Mouse (Mus musculus): ENCODE measurements at regions not wholly inside any gene's neighbourhood (a gene's known extent, or its start where the extent isn't known, plus 50 kb on each side); places are given as distances from the start of the nearest gene placed in this dataset.
A peak's percentile ranks its signal among the peaks of the same experiment; 100 is the strongest.
"Not testable (repeated sequence)": the region's sequence is repeated elsewhere in the genome, so short reads cannot be mapped to it uniquely, and the experiment has no call there.

- H3K4me3 ChIP-seq (replicated peaks): no peak overlapping the region; the same call in 1 of the 2 replicates
- H3K4me1 ChIP-seq (replicated peaks): peaks cover 27% of the 10 kb centered on the region
- no peaks in the 10 kb centered on the region for H3K27me3 ChIP-seq
- no peaks in the 10 kb centered on the region for H3K9me3 ChIP-seq
- peak overlapping the region; percentile 59 for H3K9ac ChIP-seq (replicated peaks)
- H3K36me3 ChIP-seq: no peaks in the 10 kb centered on the region
- H3K4me2 ChIP-seq (replicated peaks): peak overlapping the region; percentile 29
- peak; percentile 87 for ATAC-seq
- WGBS: 4% methylated on average over 11 of the region's 11 CpGs
- H3K27ac ChIP-seq: peak overlapping the region; percentile 97
Observed at GRCm38 (mm10) chr8:126826328-126827285, 119.0 kb downstream of the Tomm20 start.

- Histone ChIP-seq H3K4me2 (replicated peaks) (peak overlapping the region; percentile 29), H3K27ac (peak overlapping the region; percentile 97), H3K9me3 (no peaks in the 10 kb centered on the region), H3K4me3 (replicated peaks) (no peak overlapping the region), H3K9ac (replicated peaks) (peak overlapping the region; percentile 59), H3K27me3 (no peaks in the 10 kb centered on the region), H3K36me3 (no peaks in the 10 kb centered on the region), H3K4me1 (replicated peaks) (peaks cover 27% of the 10 kb centered on the region)
- WGBS: 16% methylated on average over 3 of the region's 3 CpGs
- peak; percentile 87 for ATAC-seq
Observed at GRCm38 (mm10) chr8:126825877-126826276, 119.8 kb downstream of the Tomm20 start.

GRCm38 (mm10) chr8:126824575-126825208 is 121.0 kb downstream of the Tomm20 start:
- no peaks in the 10 kb centered on the region for H3K36me3 ChIP-seq
- 49% methylated on average over 9 of the region's 10 CpGs for WGBS

GRCm38 (mm10) chr8:126822269-126822668 is 123.4 kb downstream of the Tomm20 start:
- peaks cover 19% of the 10 kb centered on the region for H3K4me1 ChIP-seq (replicated peaks)
- ATAC-seq: no peak
- H3K4me2 ChIP-seq (replicated peaks): no peak overlapping the region
- H3K36me3 ChIP-seq: no peaks in the 10 kb centered on the region
- WGBS: 93% methylated on average over 4 of the region's 4 CpGs
- H3K4me3 ChIP-seq (replicated peaks): no peak overlapping the region
- H3K9me3 ChIP-seq: no peaks in the 10 kb centered on the region
- H3K9ac ChIP-seq (replicated peaks): no peak overlapping the region
- no peaks in the 10 kb centered on the region for H3K27me3 ChIP-seq
- no peak overlapping the region for H3K27ac ChIP-seq

More at GRCm38 (mm10) chr8:126824575-126825208, 121.0 kb downstream of the Tomm20 start:
- H3K4me1 ChIP-seq (replicated peaks): peaks cover 27% of the 10 kb centered on the region
- H3K4me2 ChIP-seq (replicated peaks): no peak overlapping the region
- peak overlapping the region; percentile 97 for H3K27ac ChIP-seq
- H3K4me3 ChIP-seq (replicated peaks): no peak overlapping the region
- no peaks in the 10 kb centered on the region for H3K27me3 ChIP-seq
- H3K9me3 ChIP-seq: no peaks in the 10 kb centered on the region
- no peak overlapping the region for H3K9ac ChIP-seq (replicated peaks)
- peak; percentile 53 for ATAC-seq

- H3K9ac ChIP-seq (replicated peaks): no peak overlapping the region
- peaks cover 9% of the 10 kb centered on the region for H3K4me1 ChIP-seq (replicated peaks)
- ATAC-seq: no peak
- H3K36me3 ChIP-seq: no peaks in the 10 kb centered on the region
- H3K4me2 ChIP-seq (replicated peaks): no peak overlapping the region
- no peak overlapping the region for H3K27ac ChIP-seq
- no peaks in the 10 kb centered on the region for H3K27me3 ChIP-seq
- no peaks in the 10 kb centered on the region for H3K9me3 ChIP-seq
- no peak overlapping the region for H3K4me3 ChIP-seq (replicated peaks)
- 63% methylated on average over 8 of the region's 8 CpGs for WGBS
Observed at GRCm38 (mm10) chr8:126821279-126821678, 124.4 kb downstream of the Tomm20 start.

GRCm38 (mm10) chr8:126820502-126820901 is 125.1 kb downstream of the Tomm20 start:
- no peaks in the 10 kb centered on the region for H3K36me3 ChIP-seq
- H3K4me1 ChIP-seq (replicated peaks): peaks cover 1% of the 10 kb centered on the region
- H3K9ac ChIP-seq (replicated peaks): no peak overlapping the region
- no peak overlapping the region for H3K4me3 ChIP-seq (replicated peaks)
- H3K27me3 ChIP-seq: no peaks in the 10 kb centered on the region
- no peak overlapping the region for H3K4me2 ChIP-seq (replicated peaks)
- 95% methylated on average over 2 of the region's 2 CpGs for WGBS
- H3K9me3 ChIP-seq: no peaks in the 10 kb centered on the region
- no peak for ATAC-seq
- no peak overlapping the region for H3K27ac ChIP-seq

GRCm38 (mm10) chr8:126819261-126819660 is 126.4 kb downstream of the Tomm20 start:
- ATAC-seq: no peak
- 84% methylated on average over 3 of the region's 3 CpGs for WGBS
- no peaks in the 10 kb centered on the region for H3K36me3 ChIP-seq

GRCm38 (mm10) chr8:126816155-126816554 is 129.5 kb downstream of the Tomm20 start:
- H3K9ac ChIP-seq (replicated peaks): no peak overlapping the region
- no peaks in the 10 kb centered on the region for H3K27me3 ChIP-seq
- no peaks in the 10 kb centered on the region for H3K36me3 ChIP-seq
- WGBS: 87% methylated on average over 3 of the region's 3 CpGs
- no peak overlapping the region for H3K27ac ChIP-seq
- H3K4me3 ChIP-seq (replicated peaks): no peak overlapping the region
- H3K4me1 ChIP-seq (replicated peaks): no peaks in the 10 kb centered on the region
- ATAC-seq: no peak
- no peak overlapping the region for H3K4me2 ChIP-seq (replicated peaks)
- H3K9me3 ChIP-seq: peaks cover 7% of the 10 kb centered on the region; the same call in 1 of the 2 replicates

More at GRCm38 (mm10) chr8:126819261-126819660, 126.4 kb downstream of the Tomm20 start:
- H3K27ac ChIP-seq: no peak overlapping the region
- H3K4me1 ChIP-seq (replicated peaks): no peaks in the 10 kb centered on the region
- no peak overlapping the region for H3K9ac ChIP-seq (replicated peaks)
- no peaks in the 10 kb centered on the region for H3K27me3 ChIP-seq
- H3K9me3 ChIP-seq: no peaks in the 10 kb centered on the region
- H3K4me3 ChIP-seq (replicated peaks): no peak overlapping the region
- H3K4me2 ChIP-seq (replicated peaks): no peak overlapping the region

GRCm38 (mm10) chr8:126814427-126814826 is 131.2 kb downstream of the Tomm20 start:
- Histone ChIP-seq H3K4me3 (replicated peaks) (no peak overlapping the region), H3K27ac (no peak overlapping the region), H3K9ac (replicated peaks) (no peak overlapping the region), H3K4me1 (replicated peaks) (no peaks in the 10 kb centered on the region), H3K9me3 (peaks cover 7% of the 10 kb centered on the region; the same call in 1 of the 2 replicates), H3K36me3 (no peaks in the 10 kb centered on the region), H3K4me2 (replicated peaks) (no peak overlapping the region), H3K27me3 (0 out of 2 replicates have a peak, but pooled peaks cover 3% of the 10 kb centered on the region)
- ATAC-seq: no peak
- WGBS: 85% methylated on average over 4 of the region's 4 CpGs

GRCm38 (mm10) chr8:126813621-126814020 is 132.0 kb downstream of the Tomm20 start:
- no peak overlapping the region for H3K27ac ChIP-seq
- H3K4me2 ChIP-seq (replicated peaks): no peak overlapping the region
- 67% methylated on average over 4 of the region's 4 CpGs for WGBS
- H3K27me3 ChIP-seq: 0 out of 2 replicates have a peak, but pooled peaks cover 5% of the 10 kb centered on the region
- no peaks in the 10 kb centered on the region for H3K36me3 ChIP-seq
- no peak overlapping the region for H3K4me3 ChIP-seq (replicated peaks)
- H3K9me3 ChIP-seq: peaks cover 7% of the 10 kb centered on the region; the same call in 1 of the 2 replicates
- no peak for ATAC-seq
- no peaks in the 10 kb centered on the region for H3K4me1 ChIP-seq (replicated peaks)
- H3K9ac ChIP-seq (replicated peaks): no peak overlapping the region

GRCm38 (mm10) chr8:126812777-126813176 is 132.9 kb downstream of the Tomm20 start:
- Histone ChIP-seq H3K27me3 (0 out of 2 replicates have a peak, but pooled peaks cover 5% of the 10 kb centered on the region), H3K4me3 (replicated peaks) (no peak overlapping the region), H3K4me2 (replicated peaks) (no peak overlapping the region), H3K36me3 (no peaks in the 10 kb centered on the region), H3K9me3 (peaks cover 7% of the 10 kb centered on the region; the same call in 1 of the 2 replicates), H3K27ac (no peak overlapping the region), H3K4me1 (replicated peaks) (no peaks in the 10 kb centered on the region), H3K9ac (replicated peaks) (no peak overlapping the region)
- ATAC-seq: no peak
- 91% methylated on average over 5 of the region's 5 CpGs for WGBS

GRCm38 (mm10) chr8:126811358-126811757 is 134.3 kb downstream of the Tomm20 start:
- not testable (repeated sequence) for ATAC-seq; H3K27me3 ChIP-seq; H3K4me2 ChIP-seq (replicated peaks); H3K4me1 ChIP-seq (replicated peaks); H3K9ac ChIP-seq (replicated peaks); H3K9me3 ChIP-seq; H3K36me3 ChIP-seq; H3K27ac ChIP-seq; H3K4me3 ChIP-seq (replicated peaks)
- 64% methylated on average over 2 of the region's 2 CpGs for WGBS

All from midbrain, embryonic 13.5 days (tissue).